Mouse (Mus musculus) thymus, adult 2 months (tissue): Measurements from ENCODE around the gene Setd1b.
A peak's percentile ranks its signal among the peaks of the same experiment; 100 is the strongest.

Source experiments
- CTCF ChIP-seq: fragments of 200-500 bp; IDR thresholded peaks from 2 replicates; pipeline ENCODE4 v1.5.1; 2012; ENCODE audit warnings: mild to moderate bottlenecking, control low read depth, low read length, moderate library complexity, borderline replicate concordance; ENCODE audit not compliant: control insufficient read depth, poor library complexity, insufficient read depth; ENCODE audit errors: extremely low read depth
- POLR2A ChIP-seq: fragments of 200-500 bp; IDR thresholded peaks from 2 replicates; pipeline ENCODE4 v1.6.1; 2012; ENCODE audit warnings: mild to moderate bottlenecking, low read length, control low read depth, moderate library complexity; ENCODE audit not compliant: control insufficient read depth, poor library complexity, insufficient read depth; ENCODE audit errors: extremely low read depth

GRCm38 (mm10) chr5:123133083-123133783 is 8.8 kb upstream of the Setd1b start:
- TF ChIP-seq CTCF, result peak; percentile 98
- TF ChIP-seq POLR2A, result no peak
